Mouse (Mus musculus): ENCODE measurements around the gene Efcab5. TPM values are rescaled to one million over a fixed set of nuclear protein-coding genes. Genes with fewer than 3 reads are reported as not detected.

Gene Efcab5
- total RNA-seq, 2 experiments from 2014 or later = 1.3 TPM; not detected in 1

Other genes starting within 250 kb of the Efcab5 start
- not detected in 2 replicates for gene Slc6a4, start 190.4 kb downstream of the Efcab5 start, total RNA-seq (2015; ENCODE audit: low replicate concordance)
- gene Slc6a4, start 190.4 kb downstream of the Efcab5 start, total RNA-seq (2017; ENCODE audit: low replicate concordance) = not detected in 2 replicates
- 7.9 and 16.1 TPM in 2 replicates for gene Nsrp1, start 110.5 kb downstream of the Efcab5 start, total RNA-seq (2015; ENCODE audit: low replicate concordance)
- gene Nsrp1, start 110.5 kb downstream of the Efcab5 start, total RNA-seq (2017; ENCODE audit: low replicate concordance) = 1.9 and 7.2 TPM in 2 replicates
- 10.8 and 16.7 TPM in 2 replicates for gene Ssh2, start 27.3 kb upstream of the Efcab5 start, total RNA-seq (2015; ENCODE audit: low replicate concordance)
- gene Ssh2, start 27.3 kb upstream of the Efcab5 start, total RNA-seq (2017; ENCODE audit: low replicate concordance) = 10.9 and 20.6 TPM in 2 replicates